Mouse (Mus musculus): ENCODE measurements around the gene Ntrk2.
A peak's percentile ranks its signal among the peaks of the same experiment; 100 is the strongest.
"Not testable (repeated sequence)": the region's sequence is repeated elsewhere in the genome, so short reads cannot be mapped to it uniquely, and the experiment has no call there.

Ntrk2 gene

GRCm38 (mm10) chr13:59040156-59040915, 234.0 kb downstream of the Ntrk2 start:
- DNase-seq (ENCODE audit: low read depth, low spot score), result no peak

DNA sequence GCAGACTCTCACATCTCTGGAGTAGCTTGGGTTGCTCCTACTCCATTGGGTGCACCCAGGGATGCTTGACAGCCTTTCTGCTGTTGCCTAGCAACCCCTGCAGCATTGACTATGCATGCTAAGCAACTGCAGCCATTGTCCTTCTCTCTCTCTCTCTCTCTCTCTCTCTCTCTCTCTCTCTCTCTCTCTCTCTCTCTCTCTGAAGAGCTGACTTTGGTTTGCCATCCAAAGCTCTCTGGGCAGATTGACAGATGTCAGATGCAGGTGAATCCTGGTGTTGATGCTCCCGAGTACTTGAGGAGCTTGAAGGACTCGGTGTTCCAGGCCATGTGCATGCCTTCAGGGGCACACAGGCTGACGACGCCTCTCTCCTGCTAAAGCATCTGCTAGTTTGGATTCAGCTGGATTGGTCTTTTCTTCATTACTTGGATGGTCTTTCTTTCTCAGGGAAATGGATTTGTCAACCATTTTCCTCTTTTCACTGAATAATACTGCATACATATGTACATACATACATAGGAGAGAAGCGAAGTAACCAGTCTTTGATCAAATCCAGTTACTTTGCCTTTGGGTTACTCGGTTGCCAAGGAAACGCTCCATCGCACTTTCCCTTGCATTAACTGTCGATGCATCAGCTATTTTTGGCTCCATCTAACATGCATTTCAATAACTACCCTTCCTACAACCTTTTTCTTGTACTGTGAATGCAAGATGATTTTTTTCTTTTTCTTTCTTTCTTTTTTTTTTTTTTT, 234.8 kb downstream of the Ntrk2 start:
- DNase-seq (ENCODE audit: low read depth, low spot score), result no peak

GRCm38 (mm10) chr13:59052188-59052587, 245.8 kb downstream of the Ntrk2 start:
- DNase-seq (ENCODE audit: low read depth, low spot score), result no peak

- DNase-seq (ENCODE audit: low read depth, low spot score), result not testable (repeated sequence)
Measured at GRCm38 (mm10) chr13:59054331-59054730, 248.0 kb downstream of the Ntrk2 start.

DNA sequence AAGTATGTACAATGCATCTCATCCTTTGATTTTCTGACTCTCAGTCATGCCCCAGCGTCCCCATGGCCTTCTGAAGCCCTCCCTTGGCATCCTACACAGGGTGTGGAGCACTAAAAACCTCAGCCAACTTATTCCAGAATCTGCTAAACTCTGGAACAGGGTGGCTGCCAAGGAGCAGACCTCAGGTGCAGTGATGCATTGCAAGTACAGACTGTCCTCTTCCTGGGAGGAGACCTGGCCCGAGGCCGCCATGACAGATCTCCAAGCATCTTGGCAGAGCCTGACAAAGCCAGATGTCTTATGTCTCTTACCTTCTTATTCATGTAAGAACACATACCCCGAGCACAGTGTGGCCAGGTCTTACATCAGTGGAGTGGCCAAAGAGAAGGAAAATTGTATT, 250.5 kb downstream of the Ntrk2 start:
- no peak for DNase-seq (ENCODE audit: low read depth, low spot score)

- DNase-seq (ENCODE audit: low read depth, low spot score), result no peak
Measured at GRCm38 (mm10) chr13:59057886-59058285, 251.5 kb downstream of the Ntrk2 start.

DNA sequence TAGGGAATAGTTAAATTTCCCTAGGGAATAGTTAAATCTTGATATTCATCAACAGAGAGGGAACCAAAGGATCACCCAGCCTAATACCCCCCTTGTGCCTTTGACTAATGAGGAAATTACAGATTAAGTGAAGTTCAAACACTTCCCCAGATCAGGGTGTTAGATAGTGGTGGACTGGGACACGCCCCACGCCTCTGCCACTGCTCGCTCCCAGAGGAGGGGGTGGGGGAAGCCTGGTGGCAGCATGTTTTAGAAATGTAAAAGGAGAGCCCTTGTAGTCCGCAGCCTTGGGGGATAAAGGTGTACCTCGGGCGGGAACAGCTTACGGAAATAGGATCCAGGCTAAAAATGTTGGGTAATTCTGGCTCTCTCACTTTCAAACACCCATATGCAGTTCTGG, 252.7 kb downstream of the Ntrk2 start:
- no peak for DNase-seq (ENCODE audit: low read depth, low spot score)

GRCm38 (mm10) chr13:59065677-59066076, 259.3 kb downstream of the Ntrk2 start:
- no peak for DNase-seq (ENCODE audit: low read depth, low spot score)

GRCm38 (mm10) chr13:59073635-59074256, 267.4 kb downstream of the Ntrk2 start:
- peak; percentile 38 for DNase-seq (ENCODE audit: low read depth, low spot score)

GRCm38 (mm10) chr13:59076489-59076888, 270.1 kb downstream of the Ntrk2 start:
- DNase-seq (ENCODE audit: low read depth, low spot score), result no peak

DNA sequence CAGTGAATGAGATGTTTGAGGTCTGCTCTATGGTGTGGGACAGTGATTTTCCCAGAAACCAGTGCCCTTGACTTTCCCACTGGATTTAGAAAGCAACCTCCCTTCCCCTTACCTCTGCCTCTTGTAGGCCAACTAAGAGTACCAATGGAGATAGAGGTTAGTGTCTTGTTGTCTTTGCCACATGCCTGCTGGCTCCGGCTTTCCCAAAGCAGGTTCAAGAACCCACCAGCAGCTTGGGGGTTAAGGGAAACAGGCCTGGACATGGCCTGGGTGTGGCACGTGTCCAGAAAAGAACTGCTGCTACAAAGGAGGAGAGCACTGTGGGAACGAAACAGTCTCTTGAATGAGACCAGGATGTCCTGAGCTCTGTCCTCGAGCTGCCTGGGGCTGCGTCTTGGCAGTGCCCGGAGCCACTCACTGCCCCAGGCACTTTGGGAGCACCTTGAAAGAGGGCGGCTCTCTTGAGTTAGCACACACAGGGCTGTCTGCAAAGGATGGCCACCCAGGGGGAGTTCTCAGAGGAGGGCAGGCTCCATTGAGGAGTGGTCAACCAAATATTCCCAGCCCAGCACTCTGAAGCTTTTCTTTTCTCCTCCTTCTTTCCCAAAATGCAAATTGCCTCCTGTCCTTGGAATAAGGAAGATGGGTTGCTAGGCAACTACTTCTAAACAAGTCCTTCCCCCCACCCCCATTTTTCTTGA, 273.5 kb downstream of the Ntrk2 start:
- no peak for DNase-seq (ENCODE audit: low read depth, low spot score)

- no peak for DNase-seq (ENCODE audit: low read depth, low spot score)
Measured at GRCm38 (mm10) chr13:59080468-59080867, 274.1 kb downstream of the Ntrk2 start.

DNA sequence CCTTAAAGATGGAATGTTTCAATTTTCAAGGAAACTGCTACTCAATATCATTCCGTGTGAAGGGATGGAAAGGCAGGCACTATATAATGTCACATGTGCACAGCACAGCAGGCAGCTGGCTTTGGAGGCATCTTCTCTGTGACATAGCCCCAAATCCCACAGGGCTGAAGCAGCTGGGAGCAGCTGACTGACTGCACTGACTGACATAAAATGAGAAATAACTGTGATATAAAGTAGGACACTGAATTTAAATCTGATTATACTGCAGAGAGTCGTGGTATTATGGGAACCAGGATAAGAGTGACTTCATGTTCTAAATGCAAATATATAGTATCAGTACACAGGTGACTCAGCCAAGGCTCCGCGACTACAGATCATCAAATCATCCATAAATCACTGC, 282.6 kb downstream of the Ntrk2 start:
- DNase-seq (ENCODE audit: low read depth, low spot score), result no peak

- DNase-seq (ENCODE audit: low read depth, low spot score), result no peak
Measured at GRCm38 (mm10) chr13:59091138-59091971, 285.0 kb downstream of the Ntrk2 start.

- DNase-seq (ENCODE audit: low read depth, low spot score), result no peak
Measured at GRCm38 (mm10) chr13:59092045-59092857, 285.9 kb downstream of the Ntrk2 start.

DNA sequence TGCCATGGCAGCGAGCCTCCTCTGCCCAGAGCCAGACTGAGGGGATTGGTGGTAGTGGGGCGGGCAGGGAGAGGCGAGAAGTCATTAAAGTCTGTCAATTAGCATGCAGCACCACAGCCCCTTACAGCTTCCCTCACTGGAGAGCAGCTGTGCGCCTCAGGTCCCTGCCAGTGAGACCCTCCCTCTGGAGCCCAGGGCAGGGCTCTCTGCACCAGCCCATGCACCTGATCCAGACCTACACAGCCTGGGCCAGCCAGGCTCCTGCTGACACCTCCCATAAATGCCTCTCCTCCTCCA, 286.4 kb downstream of the Ntrk2 start:
- no peak for DNase-seq (ENCODE audit: low read depth, low spot score)

DNA sequence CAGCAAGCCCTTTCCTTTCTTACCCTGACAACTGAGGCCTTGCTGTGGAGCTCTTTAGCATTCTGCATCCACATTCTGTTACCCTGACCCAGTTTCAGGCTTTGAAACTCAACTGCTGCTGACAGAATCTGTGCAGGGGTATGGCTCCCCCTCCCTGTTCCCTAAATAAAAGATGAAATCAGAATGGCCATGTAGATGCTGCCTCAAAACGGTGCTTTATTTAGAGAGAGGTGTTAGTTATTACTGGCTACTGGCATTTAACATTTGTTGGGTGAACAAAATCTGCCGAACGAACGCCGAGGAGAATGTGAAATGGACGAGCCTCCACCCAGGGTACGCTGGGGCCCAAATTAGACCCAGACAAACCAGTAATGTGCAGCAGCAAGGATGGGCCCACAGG, 288.4 kb downstream of the Ntrk2 start:
- DNase-seq (ENCODE audit: low read depth, low spot score), result no peak

DNA sequence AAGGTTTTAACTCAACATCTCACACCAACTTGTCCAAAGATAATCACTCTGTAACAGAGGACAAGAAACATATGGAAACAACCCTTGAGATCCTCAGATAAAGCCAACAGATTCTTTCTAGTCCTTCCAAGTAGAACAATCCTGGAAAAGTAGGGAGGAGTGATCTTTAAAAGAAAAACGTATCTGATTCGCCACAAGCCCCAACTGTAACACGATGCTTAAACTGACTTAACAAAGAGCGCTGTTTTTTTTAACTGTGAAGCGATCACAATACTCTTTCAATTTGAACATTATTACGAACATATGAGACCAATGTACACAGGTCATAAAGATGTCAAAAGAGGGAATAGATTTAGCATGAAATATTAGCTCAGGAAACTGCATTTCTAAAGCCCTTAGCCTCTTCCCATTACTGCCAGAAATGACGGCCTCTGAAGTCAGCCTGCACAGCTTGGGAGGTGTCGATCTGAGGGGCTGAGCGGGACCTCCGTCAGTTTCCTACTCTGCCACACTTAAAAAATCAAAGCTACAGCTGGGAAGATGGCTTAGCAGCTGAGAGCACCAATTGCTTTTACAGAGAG, 289.5 kb downstream of the Ntrk2 start:
- no peak for DNase-seq (ENCODE audit: low read depth, low spot score)

DNA sequence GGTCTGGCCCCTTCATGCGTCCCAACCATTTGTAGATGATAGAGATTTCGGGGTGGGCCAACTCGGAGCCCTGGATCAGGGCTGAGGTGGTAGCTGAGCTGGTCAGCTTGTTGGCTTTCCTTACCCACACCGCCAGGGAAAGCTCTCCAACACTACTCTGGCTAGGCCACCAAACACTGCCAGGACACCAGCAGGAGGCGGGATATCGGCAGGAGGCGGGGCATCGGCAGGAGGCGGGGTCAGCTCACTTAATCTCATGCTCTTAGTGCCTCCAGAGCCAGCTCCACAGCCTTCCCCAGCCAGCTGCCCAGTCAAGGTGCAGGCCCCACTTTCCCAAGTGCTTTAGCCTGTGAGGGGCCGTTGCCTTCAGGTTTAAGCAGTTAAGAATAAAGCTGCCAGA, 293.7 kb downstream of the Ntrk2 start:
- DNase-seq (ENCODE audit: low read depth, low spot score), result no peak

DNA sequence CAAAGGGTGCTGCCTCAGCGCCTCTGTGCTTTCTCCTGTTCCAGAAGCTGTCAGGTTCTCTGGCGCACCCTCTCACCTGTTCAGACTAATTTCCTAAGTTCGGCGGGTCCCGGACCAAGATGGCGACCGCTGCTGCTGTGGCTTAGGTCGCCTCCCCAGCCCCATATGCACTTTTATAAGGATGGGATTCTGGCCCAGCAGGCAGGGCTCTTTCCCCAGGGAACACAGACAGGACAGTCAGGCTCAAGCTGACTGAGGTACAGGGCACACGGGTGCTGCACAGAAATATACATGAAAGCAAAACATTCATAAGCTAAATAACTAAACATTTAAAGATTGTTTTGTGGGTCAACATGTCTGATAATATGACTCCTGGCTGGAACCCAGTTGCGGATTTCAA, 301.4 kb downstream of the Ntrk2 start:
- DNase-seq (ENCODE audit: low read depth, low spot score), result not testable (repeated sequence)
